ENCODE assay signal across 20 mouse cellular contexts in genomic region chr2:71504852-71505251, GRCm38 (mm10). TPM values are rescaled to one million over a fixed set of nuclear protein-coding genes. Genes with fewer than 3 reads are reported as not detected.
"Had no signal": no experiment of that assay in that cellular context is flagged by ENCODE, and none has a peak within 500 bp of the region (broad histone marks: within the 10 kb centered on the region; RNA-seq: fewer than 3 reads in every experiment).

No protein-coding gene starts in this region.

- ATAC-seq: midbrain, embryonic 13.5 days; midbrain, embryonic 15.5 days had no signal

- H3K9ac ChIP-seq: liver, embryonic 14.5 days; lung, embryonic 14.5 days; midbrain, embryonic 13.5 days; midbrain, embryonic 15.5 days; neural tube, embryonic 13.5 days; neural tube, embryonic 15.5 days had no signal

- H3K4me3 ChIP-seq: megakaryocyte, embryonic 14.5 days; midbrain, embryonic 13.5 days; midbrain, embryonic 15.5 days; myocyte; neural tube, embryonic 13.5 days; neural tube, embryonic 15.5 days had no signal

- H3K4me1 ChIP-seq: megakaryocyte, embryonic 14.5 days; midbrain, embryonic 15.5 days; neural tube, embryonic 15.5 days had no signal

- H3K9me3 ChIP-seq: megakaryocyte, embryonic 14.5 days; midbrain, embryonic 13.5 days; midbrain, embryonic 15.5 days; neural tube, embryonic 13.5 days; neural tube, embryonic 15.5 days had no signal

- H3K27ac ChIP-seq: liver, embryonic 14.5 days; midbrain, embryonic 13.5 days; midbrain, embryonic 15.5 days; neural tube, embryonic 13.5 days; neural tube, embryonic 15.5 days had no signal

- H3K4me2 ChIP-seq: lung, embryonic 14.5 days; midbrain, embryonic 11.5 days; midbrain, embryonic 13.5 days; midbrain, embryonic 15.5 days; neural tube, embryonic 13.5 days; neural tube, embryonic 15.5 days had no signal

- H3K36me3 ChIP-seq: midbrain, embryonic 13.5 days; midbrain, embryonic 15.5 days; neural tube, embryonic 13.5 days; neural tube, embryonic 15.5 days had no signal

- H3K27me3 ChIP-seq: midbrain, embryonic 13.5 days; midbrain, embryonic 15.5 days; neural tube, embryonic 13.5 days; neural tube, embryonic 15.5 days had no signal

- DNase-seq: lung, adult 18-20 months; lung, embryonic 14.5 days; lung, postnatal 14 days; lung, postnatal 4 days; retina, postnatal 1 day; right cerebral cortex, adult 18-20 months; right cerebral cortex, postnatal 25 days; right cerebral cortex, postnatal 4 days; spleen, adult 18-20 months; thymus, adult 18-20 months; thymus, postnatal 14 days; thymus, postnatal 36 days had no signal

RNA-seq across cellular contexts. Expression of gene Dlx1, which starts 23.1 kb away (rescaled TPM):
- polyA plus RNA-seq: lung, embryonic 14.5 days had no signal
